Mouse (Mus musculus) stomach, embryonic 16.5 days (tissue): ENCODE measurements around the gene Catsper2. TPM values are rescaled to one million over a fixed set of nuclear protein-coding genes. Genes with fewer than 3 reads are reported as not detected.

Experiments used
- ATAC-seq: fragments of 200-750 bp; cut with Nextera tagmentation; 2 replicates; pipeline ENCODE4 v1.8.0; 2017; ENCODE audit warnings: moderate number of reproducible peaks, moderate TSS enrichment; ENCODE audit not compliant: insufficient read depth, low FRiP score
- H3K27ac ChIP-seq: fragments of 300-500 bp; sonication (generic); 2 replicates; pipeline ENCODE4 v1.5.1; 2014; ENCODE audit warnings: low read length
- H3K27me3 ChIP-seq: fragments of 300-500 bp; sonication (generic); 2 replicates; pipeline ENCODE4 v1.6.1; 2014; ENCODE audit warnings: low read length, control low read depth, mixed read lengths; ENCODE audit not compliant: control insufficient read depth, insufficient read depth
- H3K36me3 ChIP-seq: fragments of 300-500 bp; sonication (generic); 2 replicates; pipeline ENCODE4 v1.6.1; 2014; ENCODE audit warnings: low read length; ENCODE audit not compliant: control insufficient read depth, insufficient read depth
- H3K4me1 ChIP-seq: fragments of 300-500 bp; sonication (generic); 2 replicates; pipeline ENCODE4 v1.6.1; 2014; ENCODE audit warnings: low read length, control low read depth, mixed read lengths; ENCODE audit not compliant: control insufficient read depth, insufficient read depth
- H3K4me2 ChIP-seq: fragments of 300-500 bp; sonication (generic); 2 replicates; pipeline ENCODE4 v1.6.1; 2014; ENCODE audit warnings: low read depth, low read length, mixed read lengths
- H3K4me3 ChIP-seq: fragments of 300-500 bp; sonication (generic); replicated peaks from 2 replicates; pipeline ENCODE4 v1.5.1; 2014; ENCODE audit warnings: mild to moderate bottlenecking, low read length
- H3K9ac ChIP-seq: fragments of 300-500 bp; sonication (generic); 2 replicates; pipeline ENCODE4 v1.6.1; 2014; ENCODE audit warnings: low read length
- H3K9me3 ChIP-seq: fragments of 300-500 bp; sonication (generic); replicated peaks from 2 replicates; pipeline ENCODE4 v1.6.1; 2016; ENCODE audit warnings: low read length, control low read depth; ENCODE audit not compliant: control insufficient read depth
- WGBS: fragments of 180-500 bp; shearing (Covaris S2); extraction: QIAGEN DNeasy Blood & Tissue Kit; methylation state at CpG from one replicate; pipeline ENCODE4 v1.1.7; 2014; 5-methylcytosine and 5-hydroxymethylcytosine counted together
- polyA plus RNA-seq: library from polyadenylated mRNA; unstranded; fragments of >200 nt; fragmentation: Nextera tagmentation; extraction: Ambion mirVana; gene quantifications from 2 replicates; pipeline ENCODE4 v1.2.1, GENCODE M21; 2015

Catsper2 gene
- polyA plus RNA-seq, 1 experiment from 2014 or later: 1.3 TPM

GRCm38 (mm10) chr2:121449545-121450011 is 36.0 kb upstream of the Catsper2 start:
- no peaks in the 10 kb centered on the region for H3K27me3 ChIP-seq
- peak overlapping the region; percentile 96 for H3K27ac ChIP-seq
- no peak; the same call in 1 of the 2 replicates for ATAC-seq
- H3K4me2 ChIP-seq: peak overlapping the region; percentile 91
- H3K9me3 ChIP-seq: no peaks in the 10 kb centered on the region
- no peaks in the 10 kb centered on the region for H3K36me3 ChIP-seq
- peak overlapping the region; percentile 94 for H3K4me3 ChIP-seq
- H3K9ac ChIP-seq: peak overlapping the region; percentile 96
- under 1% methylated on average over 54 of the region's 54 CpGs for WGBS
- peaks cover 22% of the 10 kb centered on the region; the same call in 1 of the 2 replicates for H3K4me1 ChIP-seq

- H3K27me3 ChIP-seq: no peaks in the 10 kb centered on the region
- peak within 1 kb of the TSS; percentile 91 for H3K4me2 ChIP-seq
- H3K4me1 ChIP-seq: peaks cover 22% of the 10 kb centered on the region; the same call in 1 of the 2 replicates
- H3K36me3 ChIP-seq: no peaks in the 10 kb centered on the region
- H3K4me3 ChIP-seq: peak within 1 kb of the TSS; percentile 94
- ATAC-seq: peak; percentile 98
- under 1% methylated on average over 68 of the region's 74 CpGs for WGBS
- no peaks in the 10 kb centered on the region for H3K9me3 ChIP-seq
- peak within 1 kb of the TSS; percentile 96 for H3K9ac ChIP-seq
- peak within 1 kb of the TSS; percentile 97 for H3K27ac ChIP-seq
Observed at GRCm38 (mm10) chr2:121448739-121449535, 35.3 kb upstream of the Catsper2 start, which contains the start of gene Serf2. Serf2 (plus strand) TSS chr2:121449195.

DNA sequence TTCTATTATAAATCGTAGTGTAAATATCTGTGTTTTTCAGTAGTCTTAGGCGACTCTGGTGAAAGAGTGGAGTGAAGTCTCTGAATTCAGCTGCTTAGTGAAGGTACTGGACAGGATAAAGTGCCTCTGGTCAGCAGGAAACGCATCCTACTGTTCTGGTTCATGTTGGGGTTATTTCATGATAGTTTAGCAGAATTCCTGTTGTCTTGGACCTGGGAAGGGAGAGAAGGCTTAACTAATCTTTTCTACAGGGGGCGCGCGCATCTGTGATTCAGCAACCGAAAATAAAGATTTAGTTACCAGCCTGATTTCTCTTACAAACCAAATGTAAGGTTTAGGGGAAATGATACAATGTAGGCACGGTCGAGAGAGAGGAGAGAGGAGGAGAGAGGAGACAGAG is 34.5 kb upstream of the Catsper2 start:
- Histone ChIP-seq H3K4me3 (peak overlapping the region; percentile 94), H3K36me3 (no peaks in the 10 kb centered on the region), H3K9me3 (no peaks in the 10 kb centered on the region), H3K27ac (peak overlapping the region; percentile 97), H3K4me1 (peaks cover 21% of the 10 kb centered on the region; the same call in 1 of the 2 replicates), H3K27me3 (no peaks in the 10 kb centered on the region), H3K4me2 (peak overlapping the region; percentile 78), H3K9ac (peak overlapping the region; percentile 74)
- 12% methylated on average over 9 of the region's 9 CpGs for WGBS
- no peak for ATAC-seq

DNA sequence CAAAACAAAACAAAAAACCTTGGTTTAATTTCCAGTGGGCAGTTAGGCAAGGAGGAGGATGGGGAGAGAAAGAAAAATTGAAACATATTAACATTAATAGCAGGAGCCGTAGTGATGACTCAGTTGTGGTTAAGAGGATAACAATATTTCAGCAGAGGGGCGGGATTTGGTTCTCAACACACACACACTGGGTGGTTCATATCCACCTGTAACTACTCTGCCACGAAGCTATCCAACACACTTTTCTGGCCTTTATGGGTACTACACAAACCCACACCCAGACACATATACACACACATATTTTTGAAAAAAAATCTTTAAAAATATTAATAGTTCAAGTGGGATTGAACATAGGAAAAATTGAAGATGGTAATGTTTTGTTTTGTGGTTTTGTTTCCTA is 33.4 kb upstream of the Catsper2 start:
- H3K9me3 ChIP-seq: no peaks in the 10 kb centered on the region
- no peak for ATAC-seq
- 72% methylated on average over 3 of the region's 3 CpGs for WGBS
- no peak overlapping the region for H3K4me2 ChIP-seq
- no peak overlapping the region for H3K9ac ChIP-seq
- H3K27me3 ChIP-seq: no peaks in the 10 kb centered on the region
- no peak overlapping the region for H3K4me3 ChIP-seq
- peaks cover 18% of the 10 kb centered on the region for H3K4me1 ChIP-seq
- H3K36me3 ChIP-seq: no peaks in the 10 kb centered on the region
- H3K27ac ChIP-seq: no peak overlapping the region

GRCm38 (mm10) chr2:121446506-121446905 is 32.9 kb upstream of the Catsper2 start:
- Histone ChIP-seq H3K9me3 (no peaks in the 10 kb centered on the region), H3K4me3 (no peak overlapping the region), H3K27ac (no peak overlapping the region), H3K27me3 (no peaks in the 10 kb centered on the region), H3K4me1 (peaks cover 22% of the 10 kb centered on the region), H3K9ac (no peak overlapping the region), H3K4me2 (no peak overlapping the region), H3K36me3 (no peaks in the 10 kb centered on the region)
- WGBS: 86% methylated on average over 4 of the region's 4 CpGs
- ATAC-seq: no peak

- Histone ChIP-seq H3K27me3 (no peaks in the 10 kb centered on the region), H3K4me2 (no peak overlapping the region), H3K9ac (no peak overlapping the region), H3K4me3 (no peak overlapping the region), H3K27ac (no peak overlapping the region), H3K9me3 (no peaks in the 10 kb centered on the region), H3K4me1 (peaks cover 11% of the 10 kb centered on the region), H3K36me3 (no peaks in the 10 kb centered on the region)
- ATAC-seq: no peak
- WGBS: 77% methylated on average over 3 of the region's 3 CpGs
Observed at GRCm38 (mm10) chr2:121445117-121445516, 31.5 kb upstream of the Catsper2 start.

- Histone ChIP-seq H3K4me3 (no peak within 1 kb of the TSS), H3K4me1 (peaks cover 11% of the 10 kb centered on the region), H3K27ac (no peak within 1 kb of the TSS), H3K27me3 (no peaks in the 10 kb centered on the region), H3K9ac (no peak within 1 kb of the TSS), H3K36me3 (0 out of 2 replicates have a peak, but pooled peaks cover 3% of the 10 kb centered on the region), H3K4me2 (peak within 1 kb of the TSS; percentile 81), H3K9me3 (no peaks in the 10 kb centered on the region)
- no peak for ATAC-seq
- 86% methylated on average over 1 of the region's 1 CpGs for WGBS
Observed at GRCm38 (mm10) chr2:121444178-121444577, 30.6 kb upstream of the Catsper2 start, which contains the start of gene Ell3. Ell3 (minus strand) TSS chr2:121444278.

GRCm38 (mm10) chr2:121443068-121443349 is 29.4 kb upstream of the Catsper2 start:
- Histone ChIP-seq H3K4me3 (peak overlapping the region; percentile 53), H3K4me1 (peaks cover 11% of the 10 kb centered on the region), H3K4me2 (peak overlapping the region; percentile 81), H3K9me3 (no peaks in the 10 kb centered on the region), H3K27ac (no peak overlapping the region), H3K9ac (peak overlapping the region; percentile 60), H3K36me3 (peaks cover 6% of the 10 kb centered on the region), H3K27me3 (no peaks in the 10 kb centered on the region)
- 7% methylated on average over 8 of the region's 8 CpGs for WGBS
- ATAC-seq: no peak

DNA sequence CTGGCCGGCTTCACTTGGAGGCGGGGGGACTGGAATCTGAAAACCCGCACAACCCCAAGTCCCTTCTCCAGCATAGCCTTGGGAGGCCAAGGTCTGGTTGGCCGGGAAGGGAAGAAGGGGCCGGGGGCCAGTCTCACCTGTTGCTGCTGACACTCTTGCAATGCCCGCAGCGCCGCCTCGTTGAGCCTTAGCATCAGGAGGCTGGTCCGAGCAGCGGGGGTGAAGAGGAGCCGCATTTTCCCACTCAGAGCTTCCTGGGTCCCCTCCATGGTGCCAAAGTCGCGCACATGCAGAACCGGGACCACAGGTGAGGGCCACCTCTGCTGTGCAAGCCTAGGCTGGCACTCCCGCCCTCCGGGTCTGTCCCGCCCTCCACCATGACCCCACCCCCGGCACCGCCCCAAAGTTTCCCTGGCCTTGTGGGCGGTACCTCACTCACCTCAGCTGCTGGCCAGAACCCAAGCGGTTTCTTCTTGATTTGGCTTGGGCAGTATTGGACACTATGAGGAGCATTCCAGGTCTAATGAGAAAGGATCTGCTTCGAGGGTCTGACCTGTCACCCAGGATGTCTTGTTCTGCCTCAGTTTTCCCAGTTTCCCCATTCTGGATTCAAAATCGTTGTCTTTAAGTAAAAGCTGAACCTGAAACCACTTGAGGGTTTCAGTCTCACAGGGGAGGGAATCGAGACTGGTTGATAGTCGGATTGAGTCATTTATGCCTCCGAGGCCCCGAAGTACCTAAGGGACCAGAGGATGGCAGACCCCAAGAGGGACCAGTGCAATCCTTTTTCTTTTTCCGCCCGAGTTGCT is 28.9 kb upstream of the Catsper2 start:
- H3K36me3 ChIP-seq: peaks cover 12% of the 10 kb centered on the region
- peak overlapping the region; percentile 81 for H3K4me2 ChIP-seq
- H3K9me3 ChIP-seq: no peaks in the 10 kb centered on the region
- no peaks in the 10 kb centered on the region for H3K27me3 ChIP-seq
- under 1% methylated on average over 30 of the region's 30 CpGs for WGBS
- peak; percentile 93 for ATAC-seq
- H3K4me1 ChIP-seq: peaks cover 11% of the 10 kb centered on the region
- peak overlapping the region; percentile 53 for H3K4me3 ChIP-seq
- peak overlapping the region; percentile 60 for H3K9ac ChIP-seq
- no peak overlapping the region for H3K27ac ChIP-seq
